Mouse (Mus musculus) hindbrain, embryonic 11.5 days (tissue): ENCODE measurements around the gene 9630041A04Rik. TPM values are rescaled to one million over a fixed set of nuclear protein-coding genes. Genes with fewer than 3 reads are reported as not detected.

Source experiments
- ATAC-seq: fragments of 200-750 bp; cut with Nextera tagmentation; 2 replicates; pipeline ENCODE4 v1.8.0; 2017; ENCODE audit warnings: mild to moderate bottlenecking, moderate TSS enrichment, moderate library complexity; ENCODE audit not compliant: low FRiP score
- DNase-seq: peaks from one replicate; pipeline ENCODE4 v3.0.0-alpha.2; 2015; ENCODE audit warnings: low spot score
- H3K27ac ChIP-seq: fragments of 300-500 bp; sonication (generic); 2 replicates; pipeline ENCODE4 v1.5.1; 2014; ENCODE audit warnings: mild to moderate bottlenecking, low read depth, low read length
- H3K27me3 ChIP-seq: fragments of 300-500 bp; sonication (generic); 2 replicates; pipeline ENCODE4 v1.6.1; 2014; ENCODE audit warnings: mild to moderate bottlenecking, low read length, moderate library complexity, mixed read lengths; ENCODE audit not compliant: control insufficient read depth, insufficient read depth
- H3K36me3 ChIP-seq: fragments of 300-500 bp; sonication (generic); 2 replicates; pipeline ENCODE4 v1.6.1; 2014; ENCODE audit warnings: mild to moderate bottlenecking, low read length, moderate library complexity, mixed read lengths; ENCODE audit not compliant: control insufficient read depth, insufficient read depth
- H3K4me1 ChIP-seq: fragments of 300-500 bp; sonication (generic); replicated peaks from 2 replicates; pipeline ENCODE4 v1.6.1; 2014; ENCODE audit warnings: low read length, mixed read lengths; ENCODE audit not compliant: control insufficient read depth, insufficient read depth
- H3K4me2 ChIP-seq: fragments of 300-500 bp; sonication (generic); replicated peaks from 2 replicates; pipeline ENCODE4 v1.6.1; 2014; ENCODE audit warnings: mild to moderate bottlenecking, low read depth, low read length
- H3K4me3 ChIP-seq: fragments of 300-500 bp; sonication (generic); 2 replicates; pipeline ENCODE4 v1.5.1; 2014; ENCODE audit warnings: low read depth, low read length
- H3K9ac ChIP-seq: fragments of 300-500 bp; sonication (generic); 2 replicates; pipeline ENCODE4 v1.6.1; 2014; ENCODE audit warnings: low read depth, low read length
- H3K9me3 ChIP-seq: fragments of 300-500 bp; sonication (generic); 2 replicates; pipeline ENCODE4 v1.6.1; 2016; ENCODE audit warnings: low read length; ENCODE audit not compliant: control insufficient read depth
- WGBS: fragments of 180-500 bp; shearing (Covaris S2); extraction: QIAGEN DNeasy Blood & Tissue Kit; methylation state at CpG from one replicate; pipeline ENCODE4 v1.1.7; 2014; 5-methylcytosine and 5-hydroxymethylcytosine counted together
- polyA plus RNA-seq: library from polyadenylated mRNA; unstranded; fragments of >200 nt; fragmentation: Nextera tagmentation; extraction: Ambion mirVana; gene quantifications from 2 replicates; pipeline ENCODE4 v1.2.1, GENCODE M21; 2014

9630041A04Rik gene
- polyA plus RNA-seq, 1 experiment from 2014 or later, result 0.28 TPM

DNA sequence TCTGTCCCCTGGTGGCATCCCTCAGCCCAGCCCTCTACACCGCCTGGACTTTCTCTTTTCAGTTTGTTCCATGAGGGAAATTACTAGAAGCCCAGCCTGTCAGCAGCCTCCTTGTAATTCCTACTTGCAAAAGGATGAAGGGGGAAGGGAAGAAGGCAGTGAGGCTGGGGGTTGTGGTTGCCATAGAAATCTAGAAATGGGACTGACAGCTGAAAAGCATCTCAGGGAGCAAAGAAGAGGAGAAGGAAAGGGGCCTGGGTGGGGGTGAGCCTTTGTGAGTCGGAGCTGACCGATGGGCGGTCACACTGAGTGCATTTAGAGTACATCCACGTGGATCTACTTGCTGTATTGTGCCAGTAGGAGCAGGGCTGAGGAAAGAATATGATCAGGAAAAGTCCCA, 47.2 kb downstream of the 9630041A04Rik start:
- H3K4me2 ChIP-seq, result no peak overlapping the region
- no peak overlapping the region for H3K9ac ChIP-seq
- peak; percentile 54 for DNase-seq
- H3K36me3 ChIP-seq, result no peaks in the 10 kb centered on the region
- WGBS, result 25% methylated on average over 5 of the region's 5 CpGs
- ATAC-seq, result peak; percentile 84
- no peaks in the 10 kb centered on the region for H3K27me3 ChIP-seq
- no peaks in the 10 kb centered on the region for H3K9me3 ChIP-seq
- H3K4me3 ChIP-seq, result no peak overlapping the region
- peaks cover 11% of the 10 kb centered on the region for H3K4me1 ChIP-seq
- H3K27ac ChIP-seq, result no peak overlapping the region

DNA sequence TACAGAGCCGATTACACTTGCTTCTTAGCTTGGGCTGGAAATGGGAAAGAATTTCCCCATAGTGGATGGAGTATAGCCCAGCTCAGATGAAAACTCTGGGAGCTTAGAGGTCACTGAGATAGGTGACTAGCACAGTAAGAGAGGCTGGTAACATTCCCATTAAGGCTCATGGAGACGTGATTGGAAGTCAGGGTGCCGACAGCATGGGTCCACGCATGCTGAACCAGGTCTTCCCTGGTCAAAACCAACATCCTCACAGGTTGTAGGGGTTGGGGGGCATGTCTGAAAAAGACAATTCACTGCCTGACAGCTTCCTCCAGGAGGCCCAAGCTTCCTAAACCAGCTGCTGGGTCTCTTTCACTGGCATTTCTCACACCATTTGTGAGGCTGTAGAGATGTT, 47.9 kb downstream of the 9630041A04Rik start:
- DNase-seq (no peak), ATAC-seq (no peak)
- peaks cover 11% of the 10 kb centered on the region for H3K4me1 ChIP-seq
- no peaks in the 10 kb centered on the region for H3K36me3 ChIP-seq
- H3K27me3 ChIP-seq, result no peaks in the 10 kb centered on the region
- H3K9ac ChIP-seq, result no peak overlapping the region
- no peak overlapping the region for H3K4me2 ChIP-seq
- 81% methylated on average over 4 of the region's 4 CpGs for WGBS
- H3K4me3 ChIP-seq, result no peak overlapping the region
- H3K9me3 ChIP-seq, result no peaks in the 10 kb centered on the region
- no peak overlapping the region for H3K27ac ChIP-seq

- WGBS, result 54% methylated on average over 9 of the region's 9 CpGs
- H3K27ac ChIP-seq, result no peak overlapping the region
Observed at GRCm38 (mm10) chr9:101911176-101911866, 49.7 kb downstream of the 9630041A04Rik start.

GRCm38 (mm10) chr9:101915082-101915481, 53.4 kb downstream of the 9630041A04Rik start:
- DNase-seq (no peak), ATAC-seq (no peak)
- H3K9ac ChIP-seq, result no peak overlapping the region

More at GRCm38 (mm10) chr9:101911176-101911866, 49.7 kb downstream of the 9630041A04Rik start:
- H3K9ac ChIP-seq, result no peak overlapping the region
- no peaks in the 10 kb centered on the region for H3K36me3 ChIP-seq
- H3K27me3 ChIP-seq, result no peaks in the 10 kb centered on the region
- peaks cover 11% of the 10 kb centered on the region for H3K4me1 ChIP-seq
- H3K4me2 ChIP-seq, result no peak overlapping the region
- peak; percentile 9 for DNase-seq
- no peaks in the 10 kb centered on the region for H3K9me3 ChIP-seq
- ATAC-seq, result peak; percentile 26; the same call in 1 of the 2 replicates
- H3K4me3 ChIP-seq, result no peak overlapping the region

DNA sequence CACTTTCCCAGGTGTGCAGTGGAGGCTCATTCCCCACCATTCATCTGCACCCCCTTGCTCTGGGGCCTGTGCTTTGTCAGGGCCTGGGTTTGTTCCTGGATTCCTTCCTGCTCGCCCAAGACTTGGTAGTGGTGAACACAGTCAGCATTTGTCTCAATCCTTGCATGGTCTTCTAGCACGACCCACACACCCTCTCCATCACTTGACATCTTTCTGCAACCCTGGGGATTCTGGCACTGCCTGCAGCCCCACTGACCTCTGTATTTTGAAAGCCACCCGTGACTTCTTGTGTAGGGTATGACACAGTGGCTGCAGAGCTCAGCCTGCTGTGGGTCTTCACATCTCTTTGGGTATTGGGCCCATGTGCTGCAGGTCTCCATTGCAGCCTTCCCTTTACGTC, 57.1 kb downstream of the 9630041A04Rik start:
- no peak for ATAC-seq
- Histone ChIP-seq H3K36me3 (no peaks in the 10 kb centered on the region), H3K4me3 (no peak overlapping the region), H3K27ac (no peak overlapping the region), H3K27me3 (no peaks in the 10 kb centered on the region), H3K4me1 (no peaks in the 10 kb centered on the region), H3K4me2 (no peak overlapping the region), H3K9me3 (no peaks in the 10 kb centered on the region), H3K9ac (no peak overlapping the region)
- no peak for DNase-seq
- 85% methylated on average over 4 of the region's 4 CpGs for WGBS

More at GRCm38 (mm10) chr9:101915082-101915481, 53.4 kb downstream of the 9630041A04Rik start:
- WGBS, result 95% methylated on average over 2 of the region's 2 CpGs
- Histone ChIP-seq H3K27me3 (no peaks in the 10 kb centered on the region), H3K27ac (no peak overlapping the region), H3K4me3 (no peak overlapping the region), H3K36me3 (no peaks in the 10 kb centered on the region), H3K4me1 (no peaks in the 10 kb centered on the region), H3K9me3 (no peaks in the 10 kb centered on the region), H3K4me2 (no peak overlapping the region)

GRCm38 (mm10) chr9:101919324-101919723, 57.7 kb downstream of the 9630041A04Rik start:
- WGBS, result 83% methylated on average over 5 of the region's 5 CpGs

GRCm38 (mm10) chr9:101922846-101923245, 61.2 kb downstream of the 9630041A04Rik start:
- Histone ChIP-seq H3K4me2 (no peak overlapping the region), H3K9me3 (no peaks in the 10 kb centered on the region), H3K4me3 (no peak overlapping the region), H3K4me1 (no peaks in the 10 kb centered on the region), H3K27me3 (no peaks in the 10 kb centered on the region), H3K9ac (no peak overlapping the region), H3K36me3 (no peaks in the 10 kb centered on the region), H3K27ac (no peak overlapping the region)
- WGBS, result 80% methylated on average over 4 of the region's 4 CpGs
- DNase-seq, result no peak
- no peak for ATAC-seq

More at GRCm38 (mm10) chr9:101919324-101919723, 57.7 kb downstream of the 9630041A04Rik start:
- Histone ChIP-seq H3K4me1 (no peaks in the 10 kb centered on the region), H3K36me3 (no peaks in the 10 kb centered on the region), H3K9me3 (no peaks in the 10 kb centered on the region), H3K27me3 (no peaks in the 10 kb centered on the region), H3K4me3 (no peak overlapping the region), H3K9ac (no peak overlapping the region), H3K4me2 (no peak overlapping the region), H3K27ac (no peak overlapping the region)
- ATAC-seq (no peak), DNase-seq (no peak)

DNA sequence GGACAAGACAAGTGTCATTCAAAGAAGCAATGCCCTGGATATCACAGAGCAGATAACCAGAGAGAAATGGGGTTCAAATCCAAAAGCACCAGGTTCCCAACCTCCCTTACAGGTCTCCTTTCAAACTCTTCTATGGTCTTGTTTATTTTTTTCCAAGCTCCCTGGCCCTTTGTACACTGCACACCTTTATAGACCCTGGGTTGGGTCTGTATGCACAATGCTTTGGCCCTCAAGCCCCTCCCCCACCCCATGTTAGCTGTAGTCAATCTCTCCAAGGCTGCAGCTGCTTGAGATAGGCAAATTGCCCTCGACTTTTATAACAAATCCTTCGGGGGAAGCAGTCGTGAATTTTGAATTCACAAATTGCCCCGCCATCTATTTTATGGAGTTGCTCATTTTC, 63.2 kb downstream of the 9630041A04Rik start:
- 85% methylated on average over 4 of the region's 4 CpGs for WGBS
- no peak for ATAC-seq
- Histone ChIP-seq H3K4me2 (no peak overlapping the region), H3K9ac (no peak overlapping the region), H3K9me3 (no peaks in the 10 kb centered on the region), H3K27me3 (no peaks in the 10 kb centered on the region), H3K4me1 (no peaks in the 10 kb centered on the region), H3K27ac (no peak overlapping the region), H3K36me3 (no peaks in the 10 kb centered on the region), H3K4me3 (no peak overlapping the region)
- DNase-seq, result no peak

- Histone ChIP-seq H3K4me1 (no peaks in the 10 kb centered on the region), H3K4me3 (no peak overlapping the region), H3K4me2 (0 out of 2 replicates have a peak overlapping the region, but pooled peaks have one; percentile 2), H3K27ac (no peak overlapping the region), H3K9me3 (no peaks in the 10 kb centered on the region), H3K9ac (no peak overlapping the region), H3K27me3 (no peaks in the 10 kb centered on the region), H3K36me3 (no peaks in the 10 kb centered on the region)
- DNase-seq (peak; percentile 49), ATAC-seq (no peak)
- WGBS, result 59% methylated on average over 8 of the region's 8 CpGs
Observed at GRCm38 (mm10) chr9:101933946-101934573, 72.4 kb downstream of the 9630041A04Rik start.
